Mouse (Mus musculus): ENCODE measurements at regions not wholly inside any gene's neighbourhood (a gene's known extent, or its start where the extent isn't known, plus 50 kb on each side); places are given as distances from the start of the nearest gene placed in this dataset.
"Not testable (repeated sequence)": the region's sequence is repeated elsewhere in the genome, so short reads cannot be mapped to it uniquely, and the experiment has no call there.

DNA sequence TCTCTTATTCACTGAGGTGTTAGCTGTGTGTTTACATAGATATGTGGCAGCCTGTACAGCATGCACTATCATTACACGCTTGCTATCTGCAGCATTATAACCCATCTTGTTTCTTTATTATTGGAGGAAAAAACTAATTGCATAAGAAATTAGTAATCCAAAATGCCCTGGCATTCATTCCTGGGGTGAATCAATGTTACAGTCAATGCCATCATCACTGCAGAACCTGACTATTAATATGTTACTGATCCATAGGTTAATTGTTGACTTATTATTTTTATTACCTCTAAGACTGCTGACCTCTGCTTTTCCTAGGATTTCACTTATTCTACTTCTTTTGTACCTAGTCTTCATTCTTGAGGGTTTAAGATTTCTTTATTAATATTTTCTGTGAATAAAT lies 327.4 kb downstream of the Eipr1 start:
- no peaks in the 10 kb centered on the region for H3K27me3 ChIP-seq (ENCODE audit: control insufficient read depth in 1 of 2, insufficient read depth in 2 of 2, low read length in 2 of 2)
- TF ChIP-seq CHD2 (IDR thresholded peaks at IDR 0.05; ENCODE audit: low read length) (no peak), POLR2AphosphoS5 (IDR thresholded peaks at IDR 0.05; ENCODE audit: borderline replicate concordance, low read depth, low read length) (no peak), USF2 (IDR thresholded peaks at IDR 0.05; ENCODE audit: borderline replicate concordance in 1 of 2, insufficient read depth in 1 of 2, low read depth in 1 of 2, low read length in 2 of 2) (no peak), CHD1 (IDR thresholded peaks at IDR 0.05; ENCODE audit: low read depth, low read length) (no peak), HCFC1 (IDR thresholded peaks at IDR 0.05; ENCODE audit: low read depth, low read length) (no peak), NRF1 (IDR thresholded peaks at IDR 0.05; ENCODE audit: insufficient read depth, low read depth, low read length, poor library complexity, severe bottlenecking) (no peak), POLR2A (IDR thresholded peaks at IDR 0.05; ENCODE audit: control insufficient read depth in 1 of 2, insufficient read depth in 1 of 2, low read depth in 1 of 2, low read length in 2 of 2, poor library complexity in 1 of 2) (no peak), EP300 (IDR thresholded peaks at IDR 0.05; ENCODE audit: low read depth in 1 of 2, low read length in 2 of 2) (no peak), NELFE (IDR thresholded peaks at IDR 0.05; ENCODE audit: low read depth, low read length) (no peak), JUND (IDR thresholded peaks at IDR 0.05; ENCODE audit: low read depth, low read length) (no peak), POLR2AphosphoS2 (IDR thresholded peaks at IDR 0.05; ENCODE audit: low read length) (no peak), GATA1 (IDR thresholded peaks at IDR 0.05; ENCODE audit: low read depth, low read length) (no peak), USF1 (IDR thresholded peaks at IDR 0.05; ENCODE audit: low read depth, low read length) (no peak), SMC3 (IDR thresholded peaks at IDR 0.05; ENCODE audit: low read depth, low read length) (no peak), MXI1 (IDR thresholded peaks at IDR 0.05; ENCODE audit: low read depth, low read length) (no peak), ZMIZ1 (IDR thresholded peaks at IDR 0.05; ENCODE audit: low read depth, low read length) (no peak), E2F4 (IDR thresholded peaks at IDR 0.05; ENCODE audit: borderline replicate concordance, low read depth, low read length) (no peak), GABPA (IDR thresholded peaks at IDR 0.05; ENCODE audit: low read depth, low read length) (no peak), MAZ (IDR thresholded peaks at IDR 0.05; ENCODE audit: low read depth, low read length) (no peak), RCOR1 (IDR thresholded peaks at IDR 0.05; ENCODE audit: low read depth, low read length) (no peak)
- no peak for DNase-seq (ENCODE audit: low read depth, low spot score)
- no peaks in the 10 kb centered on the region for H3K79me2 ChIP-seq (ENCODE audit: control insufficient read depth, insufficient read depth, low read length, poor library complexity)
- H3K27ac ChIP-seq (ENCODE audit: control insufficient read depth, low read depth, low read length) = no peak overlapping the region
- H3K4me3 ChIP-seq (ENCODE audit: control insufficient read depth in 1 of 2, insufficient read depth in 1 of 2, low read depth in 2 of 2, low read length in 2 of 2) = no peak overlapping the region
- H3K36me3 ChIP-seq (ENCODE audit: control insufficient read depth in 1 of 2, insufficient read depth in 2 of 2, low read length in 2 of 2) = no peaks in the 10 kb centered on the region
- H3K9me3 ChIP-seq (replicated peaks; ENCODE audit: insufficient read depth, low read length) = no peaks in the 10 kb centered on the region
- no peak overlapping the region for H3K9ac ChIP-seq (ENCODE audit: control insufficient read depth, low read depth, low read length, poor library complexity, severe bottlenecking)
- H3K4me1 ChIP-seq (ENCODE audit: control insufficient read depth in 1 of 2, insufficient read depth in 2 of 2, low read length in 2 of 2) = no peaks in the 10 kb centered on the region

DNA sequence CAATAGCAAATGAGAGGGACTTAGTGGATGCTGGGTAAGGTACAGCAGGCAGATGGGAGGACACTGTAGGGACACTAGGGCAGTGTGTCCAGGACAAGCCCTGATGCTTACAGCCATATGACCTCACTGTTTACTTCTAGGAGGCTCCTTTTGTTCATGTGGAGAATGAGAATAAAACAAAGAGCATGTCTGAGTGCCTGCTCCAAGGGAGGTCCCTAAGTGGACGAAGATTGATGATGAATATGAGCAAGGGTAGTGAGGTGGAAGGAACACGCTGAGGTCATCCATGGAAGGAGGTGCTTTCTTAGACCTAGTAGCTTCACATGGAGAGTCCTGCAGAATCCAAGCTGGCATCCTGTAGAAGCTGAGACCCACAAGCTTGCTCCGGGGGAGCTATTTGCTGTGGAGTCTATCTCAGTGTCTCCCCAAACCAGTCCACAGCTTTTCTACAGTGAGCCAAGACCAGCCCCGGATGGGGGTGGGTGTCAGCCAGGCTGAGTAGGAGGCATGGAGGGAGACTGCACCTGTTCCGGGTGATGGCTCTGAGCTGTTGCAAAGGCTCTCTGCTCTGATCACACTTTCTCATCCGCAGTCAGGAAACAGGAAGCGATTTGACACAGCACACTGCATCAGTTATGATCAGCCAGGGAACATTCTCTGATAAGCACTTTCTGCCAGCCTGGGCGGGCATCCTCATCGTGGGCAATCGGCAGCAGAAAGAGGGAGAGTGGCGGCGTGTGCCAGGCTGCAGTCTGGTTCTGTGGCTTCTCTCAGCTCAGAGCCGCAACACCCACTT lies 332.0 kb downstream of the Eipr1 start:
- no peak overlapping the region for H3K27ac ChIP-seq (ENCODE audit: control insufficient read depth, low read depth, low read length)
- no peak overlapping the region for H3K4me3 ChIP-seq (ENCODE audit: control insufficient read depth in 1 of 2, insufficient read depth in 1 of 2, low read depth in 2 of 2, low read length in 2 of 2)
- no peaks in the 10 kb centered on the region for H3K4me1 ChIP-seq (ENCODE audit: control insufficient read depth in 1 of 2, insufficient read depth in 2 of 2, low read length in 2 of 2)
- no peak overlapping the region for H3K9ac ChIP-seq (ENCODE audit: control insufficient read depth, low read depth, low read length, poor library complexity, severe bottlenecking)
- no peaks in the 10 kb centered on the region for H3K79me2 ChIP-seq (ENCODE audit: control insufficient read depth, insufficient read depth, low read length, poor library complexity)
- no peaks in the 10 kb centered on the region for H3K9me3 ChIP-seq (replicated peaks; ENCODE audit: insufficient read depth, low read length)
- H3K27me3 ChIP-seq (ENCODE audit: control insufficient read depth in 1 of 2, insufficient read depth in 2 of 2, low read length in 2 of 2) = no peaks in the 10 kb centered on the region
- no peaks in the 10 kb centered on the region for H3K36me3 ChIP-seq (ENCODE audit: control insufficient read depth in 1 of 2, insufficient read depth in 2 of 2, low read length in 2 of 2)
- no peak for DNase-seq (ENCODE audit: low read depth, low spot score)
- TF ChIP-seq ELF1 (IDR thresholded peaks at IDR 0.05; ENCODE audit: low read depth, low read length) (no peak), TAL1 (IDR thresholded peaks at IDR 0.05; ENCODE audit: low read length) (no peak), MYB (IDR thresholded peaks at IDR 0.05; ENCODE audit: low read depth, low read length) (no peak), RCOR1 (IDR thresholded peaks at IDR 0.05; ENCODE audit: low read depth, low read length) (no peak), GATA1 (IDR thresholded peaks at IDR 0.05; ENCODE audit: low read depth, low read length) (no peak), EP300 (IDR thresholded peaks at IDR 0.05; ENCODE audit: low read depth in 1 of 2, low read length in 2 of 2) (no peak), SMC3 (IDR thresholded peaks at IDR 0.05; ENCODE audit: low read depth, low read length) (no peak), NELFE (IDR thresholded peaks at IDR 0.05; ENCODE audit: low read depth, low read length) (no peak)

DNA sequence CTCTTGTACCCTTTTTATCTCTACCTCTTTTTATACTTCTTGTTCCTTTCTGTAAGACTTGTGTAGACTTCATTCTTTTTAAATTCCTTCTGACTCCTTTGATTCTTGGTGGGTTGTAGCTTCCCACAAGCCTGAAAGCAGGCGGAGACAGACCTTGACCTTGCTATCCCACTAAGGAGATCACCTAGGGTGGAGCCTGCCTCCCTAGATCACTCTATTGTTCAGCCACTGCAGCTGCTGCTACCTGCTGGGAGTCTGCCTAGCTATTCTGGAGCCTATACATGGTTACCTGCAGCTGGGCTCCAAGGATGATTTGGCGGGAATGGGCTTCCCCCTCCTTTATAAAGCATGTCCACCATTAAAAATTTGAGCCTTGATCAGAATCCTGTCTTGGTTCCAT lies 335.6 kb downstream of the Eipr1 start:
- H3K27ac ChIP-seq (ENCODE audit: control insufficient read depth, low read depth, low read length); H3K36me3 ChIP-seq (ENCODE audit: control insufficient read depth in 1 of 2, insufficient read depth in 2 of 2, low read length in 2 of 2); H3K9me3 ChIP-seq (replicated peaks; ENCODE audit: insufficient read depth, low read length); H3K79me2 ChIP-seq (ENCODE audit: control insufficient read depth, insufficient read depth, low read length, poor library complexity); H3K4me3 ChIP-seq (ENCODE audit: control insufficient read depth in 1 of 2, insufficient read depth in 1 of 2, low read depth in 2 of 2, low read length in 2 of 2); H3K4me1 ChIP-seq (ENCODE audit: control insufficient read depth in 1 of 2, insufficient read depth in 2 of 2, low read length in 2 of 2); DNase-seq (ENCODE audit: low read depth, low spot score); H3K27me3 ChIP-seq (ENCODE audit: control insufficient read depth in 1 of 2, insufficient read depth in 2 of 2, low read length in 2 of 2); H3K9ac ChIP-seq (ENCODE audit: control insufficient read depth, low read depth, low read length, poor library complexity, severe bottlenecking): not testable (repeated sequence)

All from MEL (cell line).